In the genomic region with DNA sequence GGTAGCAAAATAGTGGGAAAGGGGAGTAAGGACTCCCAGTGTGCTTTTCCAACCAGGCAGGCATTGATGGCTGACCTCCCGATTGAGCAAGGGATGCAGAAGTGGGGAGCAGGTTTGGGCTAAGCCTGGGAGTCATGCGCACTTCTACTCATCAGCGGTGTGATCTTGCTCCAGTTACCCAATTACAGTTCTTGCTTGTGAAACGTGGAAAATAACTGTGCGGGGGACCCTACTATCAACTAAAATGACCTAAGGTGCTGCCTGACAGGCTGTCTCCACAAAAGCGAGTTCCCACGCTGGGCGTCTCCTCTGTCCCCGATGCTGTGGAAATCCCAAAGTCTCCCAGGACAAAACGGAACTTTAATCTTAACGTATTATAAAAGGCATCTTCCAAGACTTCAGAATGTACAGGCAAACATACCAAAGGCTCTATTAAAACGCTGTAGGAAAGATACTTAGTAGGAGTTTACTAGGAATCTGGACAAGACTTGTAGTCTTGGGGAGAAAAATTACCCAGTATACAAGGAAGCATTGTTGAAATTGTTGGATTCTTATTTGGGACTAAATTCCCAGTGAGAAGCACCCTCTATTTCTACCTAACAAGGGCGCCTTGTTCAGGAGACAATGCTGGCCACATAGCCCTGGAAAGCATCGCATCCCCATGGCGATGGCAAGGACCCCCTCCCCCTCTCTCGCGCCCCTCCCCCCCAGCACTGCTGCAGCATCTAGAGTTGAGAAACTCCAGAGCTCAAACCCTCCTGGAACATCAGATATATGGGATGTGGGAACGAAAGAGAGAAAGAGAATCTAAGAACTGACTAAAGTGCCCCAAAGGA, we compare ENCODE assay signal across 7 mouse cellular contexts.
A peak's percentile ranks its signal among the peaks of the same experiment; 100 is the strongest.
DNase-seq lines count a peak whose midpoint lies in the region; ATAC-seq and TF ChIP-seq lines count a peak whose summit lies in the region.

No protein-coding gene starts in this region.

- H3K27ac ChIP-seq in CH12.LX (ENCODE audit: insufficient read depth, low read depth): no peak overlapping the region
- H3K27ac ChIP-seq in forebrain, embryonic 13.5 days: peak overlapping the region; percentile 51
- no peak overlapping the region for H3K27ac ChIP-seq in intestine, postnatal 0 days (ENCODE audit: low read depth, low read length)
- H3K27ac ChIP-seq in liver, embryonic 14.5 days: no peak overlapping the region
- peak overlapping the region; percentile 73 for H3K27ac ChIP-seq in neural tube, embryonic 15.5 days (replicated peaks)

- peak; percentile 77 for ATAC-seq in forebrain, embryonic 13.5 days
- no peak for ATAC-seq in intestine, postnatal 0 days
- no peak for ATAC-seq in liver, embryonic 14.5 days (ENCODE audit: insufficient read depth)
- ATAC-seq in neural tube, embryonic 15.5 days (ENCODE audit: low FRiP score): peak; percentile 91
- no peak for ATAC-seq in monocyte, adult 5-6 weeks (replicated peaks; ENCODE audit: insufficient number of reproducible peaks, low FRiP score, low TSS enrichment, poor library complexity, severe bottlenecking)

- peak; percentile 42 for DNase-seq in 3T3-L1 (ENCODE audit: low read depth, low spot score)
- no peak for DNase-seq in CH12.LX (ENCODE audit: extremely low read depth)
- no peak for DNase-seq in liver, embryonic 14.5 days (ENCODE audit: low read depth in 3 of 3, low spot score in 3 of 3)

- no peaks in the 10 kb centered on the region for H3K27me3 ChIP-seq in CH12.LX (replicated peaks)
- no peaks in the 10 kb centered on the region for H3K27me3 ChIP-seq in forebrain, embryonic 13.5 days
- H3K27me3 ChIP-seq in intestine, postnatal 0 days (replicated peaks; ENCODE audit: control insufficient read depth, insufficient read depth, low read length): no peaks in the 10 kb centered on the region
- H3K27me3 ChIP-seq in liver, embryonic 14.5 days (ENCODE audit: control insufficient read depth, insufficient read depth, low read length): no peaks in the 10 kb centered on the region
- no peaks in the 10 kb centered on the region for H3K27me3 ChIP-seq in neural tube, embryonic 15.5 days (replicated peaks)

- WGBS in forebrain, embryonic 13.5 days: 3% methylated on average over 18 of the region's 18 CpGs
- WGBS in intestine, postnatal 0 days: 26% methylated on average over 18 of the region's 18 CpGs
- WGBS in liver, embryonic 14.5 days (ENCODE audit: insufficient replicate concordance): 17% methylated on average over 18 of the region's 18 CpGs
- WGBS in neural tube, embryonic 15.5 days: 5% methylated on average over 18 of the region's 18 CpGs

- TF ChIP-seq POLR2A in CH12.LX (IDR thresholded peaks at IDR 0.05; ENCODE audit: low read depth, low read length): no peak

- no peaks in the 10 kb centered on the region for H3K9me3 ChIP-seq in CH12.LX (replicated peaks; ENCODE audit: low read length)
- H3K9me3 ChIP-seq in forebrain, embryonic 13.5 days (replicated peaks): no peaks in the 10 kb centered on the region
- no peaks in the 10 kb centered on the region for H3K9me3 ChIP-seq in intestine, postnatal 0 days (ENCODE audit: control insufficient read depth)
- no peaks in the 10 kb centered on the region for H3K9me3 ChIP-seq in liver, embryonic 14.5 days (ENCODE audit: control insufficient read depth, low read length)
- no peaks in the 10 kb centered on the region for H3K9me3 ChIP-seq in neural tube, embryonic 15.5 days (replicated peaks)

- H3K79me2 ChIP-seq in CH12.LX (replicated peaks; ENCODE audit: control insufficient read depth, extremely low read depth, insufficient read depth, poor library complexity, severe bottlenecking): no peaks in the 10 kb centered on the region

- H3K4me3 ChIP-seq in CH12.LX (replicated peaks in 1 of 3; ENCODE audit: low read depth in 2 of 3, low read length in 2 of 3, poor library complexity in 1 of 3): peak overlapping the region in 2 of 3 experiments; percentile 51 to 62
- peak overlapping the region; percentile 34 for H3K4me3 ChIP-seq in forebrain, embryonic 13.5 days
- H3K4me3 ChIP-seq in intestine, postnatal 0 days (ENCODE audit: low read depth, low read length): peak overlapping the region; percentile 37
- H3K4me3 ChIP-seq in liver, embryonic 14.5 days (ENCODE audit: insufficient read depth in 1 of 2, low read depth in 2 of 2, low read length in 2 of 2): peak overlapping the region; percentile 10 to 40; a peak in 1 of 4 replicates
- H3K4me3 ChIP-seq in neural tube, embryonic 15.5 days (replicated peaks): peak overlapping the region; percentile 35

- TF ChIP-seq RAD21 in CH12.LX (IDR thresholded peaks at IDR 0.05; ENCODE audit: low read depth, low read length): no peak

- TF ChIP-seq EP300 in CH12.LX (IDR thresholded peaks at IDR 0.05; ENCODE audit: low read length): no peak
- no peak for TF ChIP-seq EP300 in liver, embryonic 14.5 days (IDR thresholded peaks at IDR 0.05; ENCODE audit: low read depth)

- H3K4me2 ChIP-seq in CH12.LX (ENCODE audit: insufficient read depth, low read depth, poor library complexity, severe bottlenecking): peak overlapping the region; percentile 96
- peak overlapping the region; percentile 60 for H3K4me2 ChIP-seq in forebrain, embryonic 13.5 days
- peak overlapping the region; percentile 65 for H3K4me2 ChIP-seq in intestine, postnatal 0 days (replicated peaks; ENCODE audit: low read depth)
- H3K4me2 ChIP-seq in liver, embryonic 14.5 days (ENCODE audit: low read depth): peak overlapping the region; percentile 41
- peak overlapping the region; percentile 64 for H3K4me2 ChIP-seq in neural tube, embryonic 15.5 days

- no peaks in the 10 kb centered on the region for H3K36me3 ChIP-seq in CH12.LX (replicated peaks in 1 of 2; ENCODE audit: control insufficient read depth in 1 of 2, insufficient read depth in 1 of 2, low read length in 1 of 2)
- no peaks in the 10 kb centered on the region for H3K36me3 ChIP-seq in forebrain, embryonic 13.5 days (ENCODE audit: poor library complexity, severe bottlenecking)
- H3K36me3 ChIP-seq in intestine, postnatal 0 days (ENCODE audit: control insufficient read depth, insufficient read depth): no peaks in the 10 kb centered on the region
- no peaks in the 10 kb centered on the region for H3K36me3 ChIP-seq in liver, embryonic 14.5 days (replicated peaks; ENCODE audit: control insufficient read depth, insufficient read depth, low read depth)
- no peaks in the 10 kb centered on the region for H3K36me3 ChIP-seq in neural tube, embryonic 15.5 days

- 0 out of 2 replicates have a peak overlapping the region, but pooled peaks have one; percentile 1 for H3K9ac ChIP-seq in CH12.LX (ENCODE audit: insufficient read depth, low read depth)
- H3K9ac ChIP-seq in forebrain, embryonic 13.5 days: peak overlapping the region; percentile 50
- H3K9ac ChIP-seq in intestine, postnatal 0 days (ENCODE audit: low read depth, low read length): no peak overlapping the region
- no peak overlapping the region for H3K9ac ChIP-seq in liver, embryonic 14.5 days (replicated peaks)
- 0 out of 2 replicates have a peak overlapping the region, but pooled peaks have one; percentile 6 for H3K9ac ChIP-seq in neural tube, embryonic 15.5 days (replicated peaks)

- dilution Hi-C loops in CH12.LX (cut with MboI; ENCODE audit: extremely low pct_ligation_motif_present, extremely low pct_unique_long_range_greater_than_20kb, low sequenced_read_pairs): no loop called here

- no peak for TF ChIP-seq CTCF in CH12.LX (conservative IDR thresholded peaks at IDR 0.05 in 1 of 2, IDR thresholded peaks at IDR 0.05 in 1 of 2; ENCODE audit: low read depth in 2 of 2, low read length in 2 of 2)
- no peak for TF ChIP-seq CTCF in intestine, postnatal 0 days (IDR thresholded peaks at IDR 0.05; ENCODE audit: low read depth)
- TF ChIP-seq CTCF in liver, embryonic 14.5 days (IDR thresholded peaks at IDR 0.05; ENCODE audit: low read depth): no peak

- H3K4me1 ChIP-seq in CH12.LX (ENCODE audit: control insufficient read depth in 1 of 2, insufficient read depth in 2 of 2): no peaks in the 10 kb centered on the region
- peaks cover 12% of the 10 kb centered on the region for H3K4me1 ChIP-seq in forebrain, embryonic 13.5 days
- H3K4me1 ChIP-seq in intestine, postnatal 0 days (replicated peaks; ENCODE audit: control insufficient read depth, insufficient read depth, low read length): no peaks in the 10 kb centered on the region
- H3K4me1 ChIP-seq in liver, embryonic 14.5 days (replicated peaks; ENCODE audit: control insufficient read depth in 2 of 2, insufficient read depth in 2 of 2, low read length in 1 of 2): no peaks in the 10 kb centered on the region; a peak in 1 of 4 replicates
- peaks cover 11% of the 10 kb centered on the region for H3K4me1 ChIP-seq in neural tube, embryonic 15.5 days

- in situ Hi-C loops in CH12.LX (cut with MboI; ENCODE audit: low pct_ligation_motif_present, low pct_unique_long_range_greater_than_20kb, low sequenced_read_pairs): loop anchor here (25.0 kb wide), 2 partner anchors 287 to 537 kb away; no protein-coding TSS in a partner anchor

TF ChIP-seq in CH12.LX, 34 proteins besides CTCF, POLR2A, EP300 and RAD21:
- peak; percentile 65 for TF ChIP-seq NRF1 (IDR thresholded peaks at IDR 0.05; ENCODE audit: low read depth, low read length)
- no peak for TF ChIP-seq CHD1 (IDR thresholded peaks at IDR 0.05; ENCODE audit: low read depth, low read length)
- TF ChIP-seq CHD2 (IDR thresholded peaks at IDR 0.05; ENCODE audit: low read length): peak; percentile 35; the same call in 1 of the 2 replicates

Comparison
In these comparisons a context has a peak if more than half of its experiments do, and no peak if none do; other contexts are left out.
1. H3K27ac ChIP-seq: peak in forebrain, embryonic 13.5 days (single experiment) and neural tube, embryonic 15.5 days (single experiment); none in CH12.LX (single experiment), intestine, postnatal 0 days (single experiment) and liver, embryonic 14.5 days (single experiment).
2. H3K4me2 ChIP-seq: peak in every context shown above with its lines; median percentile 96 in CH12.LX; 65 in intestine, postnatal 0 days; 64 in neural tube, embryonic 15.5 days; 60 in forebrain, embryonic 13.5 days; 41 in liver, embryonic 14.5 days.
3. H3K9ac ChIP-seq: peak in CH12.LX (single experiment), forebrain, embryonic 13.5 days (single experiment) and neural tube, embryonic 15.5 days (single experiment); none in intestine, postnatal 0 days (single experiment) and liver, embryonic 14.5 days (single experiment).
4. ATAC-seq: peak in forebrain, embryonic 13.5 days (single experiment) and neural tube, embryonic 15.5 days (single experiment); none in intestine, postnatal 0 days (single experiment), liver, embryonic 14.5 days (single experiment) and monocyte, adult 5-6 weeks (single experiment).
5. Peak in every context shown above with its lines, with median percentiles within 50 percentile points of each other: H3K4me3 ChIP-seq.